Mouse (Mus musculus): ENCODE measurements at regions not wholly inside any gene's neighbourhood (a gene's known extent, or its start where the extent isn't known, plus 50 kb on each side); places are given as distances from the start of the nearest gene placed in this dataset.

GRCm38 (mm10) chr10:119055199-119055785 is 184.6 kb downstream of the Cand1 start:
- Histone ChIP-seq H3K4me2 (replicated peaks; ENCODE audit: low read depth, low read length) (no peak overlapping the region), H3K4me1 (ENCODE audit: control insufficient read depth, insufficient read depth, low read length) (no peaks in the 10 kb centered on the region), H3K4me3 (ENCODE audit: low read length) (no peak overlapping the region), H3K27ac (ENCODE audit: low read depth, low read length) (no peak overlapping the region), H3K27me3 (ENCODE audit: control insufficient read depth, insufficient read depth, low read length) (no peaks in the 10 kb centered on the region), H3K9ac (ENCODE audit: low read depth, low read length) (no peak overlapping the region), H3K36me3 (ENCODE audit: control insufficient read depth, insufficient read depth, low read length) (no peaks in the 10 kb centered on the region), H3K9me3 (ENCODE audit: control insufficient read depth, low read length) (no peaks in the 10 kb centered on the region)
- no peak for ATAC-seq (ENCODE audit: low FRiP score, low TSS enrichment)
- 70% methylated on average over 13 of the region's 13 CpGs for WGBS

- no peaks in the 10 kb centered on the region for H3K36me3 ChIP-seq (ENCODE audit: control insufficient read depth, insufficient read depth, low read length)
- no peak overlapping the region for H3K4me3 ChIP-seq (ENCODE audit: low read length)
- no peak for ATAC-seq (ENCODE audit: low FRiP score, low TSS enrichment)
- H3K4me2 ChIP-seq (replicated peaks; ENCODE audit: low read depth, low read length): no peak overlapping the region
- no peaks in the 10 kb centered on the region for H3K27me3 ChIP-seq (ENCODE audit: control insufficient read depth, insufficient read depth, low read length)
- no peak overlapping the region for H3K27ac ChIP-seq (ENCODE audit: low read depth, low read length)
- H3K9me3 ChIP-seq (ENCODE audit: control insufficient read depth, low read length): no peaks in the 10 kb centered on the region
- no peak overlapping the region for H3K9ac ChIP-seq (ENCODE audit: low read depth, low read length)
- 75% methylated on average over 22 of the region's 22 CpGs for WGBS
- no peaks in the 10 kb centered on the region for H3K4me1 ChIP-seq (ENCODE audit: control insufficient read depth, insufficient read depth, low read length)
Measured at GRCm38 (mm10) chr10:119054191-119055175, 184.5 kb upstream of the Dyrk2 start.

- Histone ChIP-seq H3K27ac (ENCODE audit: low read depth, low read length) (no peak overlapping the region), H3K4me2 (replicated peaks; ENCODE audit: low read depth, low read length) (no peak overlapping the region), H3K9me3 (ENCODE audit: control insufficient read depth, low read length) (no peaks in the 10 kb centered on the region), H3K27me3 (ENCODE audit: control insufficient read depth, insufficient read depth, low read length) (no peaks in the 10 kb centered on the region), H3K4me1 (ENCODE audit: control insufficient read depth, insufficient read depth, low read length) (no peaks in the 10 kb centered on the region), H3K4me3 (ENCODE audit: low read length) (no peak overlapping the region), H3K9ac (ENCODE audit: low read depth, low read length) (no peak overlapping the region), H3K36me3 (ENCODE audit: control insufficient read depth, insufficient read depth, low read length) (no peaks in the 10 kb centered on the region)
- WGBS: 65% methylated on average over 1 of the region's 1 CpGs
- no peak for ATAC-seq (ENCODE audit: low FRiP score, low TSS enrichment)
Measured at GRCm38 (mm10) chr10:119052441-119053041, 182.5 kb upstream of the Dyrk2 start.

GRCm38 (mm10) chr10:119051598-119051997 is 181.6 kb upstream of the Dyrk2 start:
- no peak overlapping the region for H3K27ac ChIP-seq (ENCODE audit: low read depth, low read length)
- H3K9ac ChIP-seq (ENCODE audit: low read depth, low read length): no peak overlapping the region
- no peak overlapping the region for H3K4me3 ChIP-seq (ENCODE audit: low read length)
- H3K4me2 ChIP-seq (replicated peaks; ENCODE audit: low read depth, low read length): no peak overlapping the region
- no peaks in the 10 kb centered on the region for H3K36me3 ChIP-seq (ENCODE audit: control insufficient read depth, insufficient read depth, low read length)
- ATAC-seq (ENCODE audit: low FRiP score, low TSS enrichment): no peak
- 68% methylated on average over 2 of the region's 2 CpGs for WGBS
- no peaks in the 10 kb centered on the region for H3K27me3 ChIP-seq (ENCODE audit: control insufficient read depth, insufficient read depth, low read length)
- no peaks in the 10 kb centered on the region for H3K9me3 ChIP-seq (ENCODE audit: control insufficient read depth, low read length)
- H3K4me1 ChIP-seq (ENCODE audit: control insufficient read depth, insufficient read depth, low read length): no peaks in the 10 kb centered on the region

GRCm38 (mm10) chr10:119050017-119050685 is 180.1 kb upstream of the Dyrk2 start:
- no peaks in the 10 kb centered on the region for H3K9me3 ChIP-seq (ENCODE audit: control insufficient read depth, low read length)
- H3K4me1 ChIP-seq (ENCODE audit: control insufficient read depth, insufficient read depth, low read length): no peaks in the 10 kb centered on the region
- H3K9ac ChIP-seq (ENCODE audit: low read depth, low read length): no peak overlapping the region
- ATAC-seq (ENCODE audit: low FRiP score, low TSS enrichment): no peak
- H3K36me3 ChIP-seq (ENCODE audit: control insufficient read depth, insufficient read depth, low read length): no peaks in the 10 kb centered on the region
- no peak overlapping the region for H3K4me3 ChIP-seq (ENCODE audit: low read length)
- no peaks in the 10 kb centered on the region for H3K27me3 ChIP-seq (ENCODE audit: control insufficient read depth, insufficient read depth, low read length)
- H3K4me2 ChIP-seq (replicated peaks; ENCODE audit: low read depth, low read length): no peak overlapping the region
- WGBS: 77% methylated on average over 18 of the region's 18 CpGs
- no peak overlapping the region for H3K27ac ChIP-seq (ENCODE audit: low read depth, low read length)

- Histone ChIP-seq H3K4me3 (ENCODE audit: low read length) (no peak overlapping the region), H3K36me3 (ENCODE audit: control insufficient read depth, insufficient read depth, low read length) (no peaks in the 10 kb centered on the region), H3K27me3 (ENCODE audit: control insufficient read depth, insufficient read depth, low read length) (no peaks in the 10 kb centered on the region), H3K9ac (ENCODE audit: low read depth, low read length) (no peak overlapping the region), H3K9me3 (ENCODE audit: control insufficient read depth, low read length) (no peaks in the 10 kb centered on the region), H3K4me1 (ENCODE audit: control insufficient read depth, insufficient read depth, low read length) (no peaks in the 10 kb centered on the region), H3K4me2 (replicated peaks; ENCODE audit: low read depth, low read length) (no peak overlapping the region), H3K27ac (ENCODE audit: low read depth, low read length) (no peak overlapping the region)
- ATAC-seq (ENCODE audit: low FRiP score, low TSS enrichment): no peak
- WGBS: 80% methylated on average over 6 of the region's 6 CpGs
Measured at GRCm38 (mm10) chr10:119048643-119049420, 178.8 kb upstream of the Dyrk2 start.

GRCm38 (mm10) chr10:119045059-119045458 is 175.1 kb upstream of the Dyrk2 start:
- 61% methylated on average over 13 of the region's 13 CpGs for WGBS
- Histone ChIP-seq H3K4me2 (replicated peaks; ENCODE audit: low read depth, low read length) (no peak overlapping the region), H3K9me3 (ENCODE audit: control insufficient read depth, low read length) (no peaks in the 10 kb centered on the region), H3K9ac (ENCODE audit: low read depth, low read length) (no peak overlapping the region), H3K4me3 (ENCODE audit: low read length) (no peak overlapping the region), H3K4me1 (ENCODE audit: control insufficient read depth, insufficient read depth, low read length) (no peaks in the 10 kb centered on the region), H3K27me3 (ENCODE audit: control insufficient read depth, insufficient read depth, low read length) (no peaks in the 10 kb centered on the region), H3K27ac (ENCODE audit: low read depth, low read length) (no peak overlapping the region), H3K36me3 (ENCODE audit: control insufficient read depth, insufficient read depth, low read length) (no peaks in the 10 kb centered on the region)
- ATAC-seq (ENCODE audit: low FRiP score, low TSS enrichment): no peak

- Histone ChIP-seq H3K36me3 (ENCODE audit: control insufficient read depth, insufficient read depth, low read length) (no peaks in the 10 kb centered on the region), H3K27ac (ENCODE audit: low read depth, low read length) (no peak overlapping the region), H3K9me3 (ENCODE audit: control insufficient read depth, low read length) (no peaks in the 10 kb centered on the region), H3K4me3 (ENCODE audit: low read length) (no peak overlapping the region), H3K4me2 (replicated peaks; ENCODE audit: low read depth, low read length) (no peak overlapping the region), H3K27me3 (ENCODE audit: control insufficient read depth, insufficient read depth, low read length) (no peaks in the 10 kb centered on the region), H3K4me1 (ENCODE audit: control insufficient read depth, insufficient read depth, low read length) (no peaks in the 10 kb centered on the region), H3K9ac (ENCODE audit: low read depth, low read length) (no peak overlapping the region)
- 89% methylated on average over 7 of the region's 7 CpGs for WGBS
- no peak for ATAC-seq (ENCODE audit: low FRiP score, low TSS enrichment)
Measured at GRCm38 (mm10) chr10:119043069-119043468, 173.1 kb upstream of the Dyrk2 start.
